Mouse (Mus musculus): Measurements from ENCODE around the gene Ankrd26. TPM values are rescaled to one million over a fixed set of nuclear protein-coding genes. Genes with fewer than 3 reads are reported as not detected.
A peak's percentile ranks its signal among the peaks of the same experiment; 100 is the strongest.
"Not testable (repeated sequence)": the region's sequence is repeated elsewhere in the genome, so short reads cannot be mapped to it uniquely, and the experiment has no call there.

Ankrd26 gene
- polyA plus RNA-seq, 1 experiment from 2014 or later = 4.4 TPM

DNA sequence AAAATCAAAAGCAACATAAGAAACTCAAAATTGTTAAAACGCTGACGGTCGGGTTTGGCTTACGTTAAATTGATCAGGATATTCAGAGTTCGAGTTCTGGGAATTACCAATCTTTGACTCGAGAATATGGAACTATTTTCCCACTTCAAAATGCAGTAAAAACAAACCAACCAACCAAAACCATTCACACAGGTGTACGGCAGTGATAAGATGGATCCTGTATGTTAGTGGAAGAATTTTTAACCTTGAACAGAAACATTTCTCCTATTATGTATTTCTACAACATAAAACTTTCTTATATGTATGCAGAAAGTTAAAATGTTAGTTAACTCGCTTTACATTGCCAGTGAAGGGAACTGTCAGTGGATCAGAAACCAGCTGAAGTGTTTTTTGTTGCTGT is 801 bp downstream of the Ankrd26 start:
- Histone ChIP-seq H3K9ac (replicated peaks; ENCODE audit: low read depth) (0 out of 2 replicates have a peak overlapping the region, but pooled peaks have one; percentile 60), H3K4me3 (ENCODE audit: low read depth, low read length) (peak overlapping the region; percentile 59), H3K9me3 (ENCODE audit: low read length) (no peaks in the 10 kb centered on the region), H3K27me3 (replicated peaks; ENCODE audit: insufficient read depth, low read length) (no peaks in the 10 kb centered on the region), H3K4me2 (replicated peaks; ENCODE audit: low read depth, low read length) (peak overlapping the region; percentile 84), H3K27ac (ENCODE audit: low read length) (no peak overlapping the region), H3K36me3 (ENCODE audit: insufficient read depth, low read length) (0 out of 2 replicates have a peak, but pooled peaks cover 7% of the 10 kb centered on the region), H3K4me1 (ENCODE audit: insufficient read depth, low read depth, low read length) (peaks cover 7% of the 10 kb centered on the region; the same call in 1 of the 2 replicates)
- WGBS = 74% methylated on average over 8 of the region's 8 CpGs
- DNase-seq (ENCODE audit: low spot score) (no peak), ATAC-seq (no peak)
- TF ChIP-seq EP300 (IDR thresholded peaks at IDR 0.05) (no peak), CTCF (IDR thresholded peaks at IDR 0.05) (no peak)

DNA sequence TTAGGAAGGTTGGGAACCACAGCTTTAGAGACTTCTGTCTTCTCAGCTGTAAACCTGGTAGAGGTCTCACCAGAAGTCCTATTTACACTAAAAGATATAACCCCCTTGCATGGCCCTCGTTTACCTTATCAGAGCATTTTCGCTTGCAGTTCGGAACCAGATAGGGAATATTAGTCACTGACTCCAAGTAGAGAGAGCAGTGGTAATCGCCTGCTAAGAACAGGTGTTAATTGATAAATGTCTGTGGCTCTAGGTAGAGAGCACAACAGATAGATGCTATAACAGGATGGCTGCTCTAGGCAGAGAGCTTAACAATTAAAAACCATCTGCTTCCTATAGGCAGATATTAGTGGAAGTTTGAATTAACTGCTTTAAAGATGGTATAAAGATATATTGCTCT is 23.4 kb downstream of the Ankrd26 start:
- peaks cover 13% of the 10 kb centered on the region; the same call in 1 of the 2 replicates for H3K36me3 ChIP-seq (ENCODE audit: insufficient read depth, low read length)

DNA sequence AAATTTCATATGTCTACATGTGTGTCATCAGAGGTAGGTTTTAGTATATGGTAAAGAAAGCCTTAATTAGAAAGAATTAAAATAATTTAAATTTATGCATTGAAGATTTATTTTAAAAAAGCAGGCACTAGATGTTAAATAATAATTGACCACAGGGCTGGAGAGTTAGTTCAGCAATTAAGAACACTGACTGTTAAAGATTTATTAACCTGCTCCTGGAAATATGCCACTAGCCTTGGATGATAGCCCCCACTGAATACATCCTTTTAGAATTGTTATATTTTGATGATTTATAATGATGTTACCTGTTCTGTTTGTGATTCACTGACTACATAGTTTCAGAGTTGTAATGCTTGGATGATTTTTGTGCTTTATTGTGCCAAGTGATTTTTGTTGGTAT is 24.8 kb downstream of the Ankrd26 start:
- not testable (repeated sequence) for H3K4me2 ChIP-seq (replicated peaks; ENCODE audit: low read depth, low read length); H3K9me3 ChIP-seq (ENCODE audit: low read length); ATAC-seq; H3K9ac ChIP-seq (replicated peaks; ENCODE audit: low read depth); H3K27ac ChIP-seq (ENCODE audit: low read length); H3K4me3 ChIP-seq (ENCODE audit: low read depth, low read length); H3K27me3 ChIP-seq (replicated peaks; ENCODE audit: insufficient read depth, low read length); H3K4me1 ChIP-seq (ENCODE audit: insufficient read depth, low read depth, low read length); DNase-seq (ENCODE audit: low spot score)
- peaks cover 12% of the 10 kb centered on the region for H3K36me3 ChIP-seq (ENCODE audit: insufficient read depth, low read length)

More for the DNA sequence above, 23.4 kb downstream of the Ankrd26 start:
- ATAC-seq = no peak
- no peak for TF ChIP-seq EP300 (IDR thresholded peaks at IDR 0.05)
- no peak for TF ChIP-seq CTCF (IDR thresholded peaks at IDR 0.05)
- no peak for DNase-seq (ENCODE audit: low spot score)
- Histone ChIP-seq H3K27ac (ENCODE audit: low read length) (no peak overlapping the region), H3K4me2 (replicated peaks; ENCODE audit: low read depth, low read length) (no peak overlapping the region), H3K4me3 (ENCODE audit: low read depth, low read length) (no peak overlapping the region), H3K4me1 (ENCODE audit: insufficient read depth, low read depth, low read length) (no peaks in the 10 kb centered on the region), H3K9ac (replicated peaks; ENCODE audit: low read depth) (no peak overlapping the region), H3K27me3 (replicated peaks; ENCODE audit: insufficient read depth, low read length) (no peaks in the 10 kb centered on the region), H3K9me3 (ENCODE audit: low read length) (no peaks in the 10 kb centered on the region)
- 87% methylated on average over 4 of the region's 4 CpGs for WGBS

DNA sequence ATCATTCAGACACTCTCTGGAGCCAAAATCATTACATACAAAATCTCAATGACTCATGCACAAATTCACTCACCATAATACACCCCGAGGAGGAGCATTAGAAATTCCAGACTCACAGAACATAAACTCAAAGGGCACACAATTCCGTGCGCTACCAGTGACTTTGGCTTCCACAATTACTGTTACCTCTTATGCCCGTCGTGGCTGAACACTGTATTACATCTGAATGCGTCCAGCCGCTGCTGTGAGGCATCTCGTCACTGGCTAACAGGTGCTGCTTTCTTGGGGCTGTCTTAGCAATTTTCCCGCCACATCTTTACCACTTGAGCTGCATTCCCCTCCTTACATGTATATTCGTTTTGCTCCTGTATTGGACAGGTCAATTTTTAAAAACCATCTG is 26.7 kb downstream of the Ankrd26 start:
- no peaks in the 10 kb centered on the region for H3K4me1 ChIP-seq (ENCODE audit: insufficient read depth, low read depth, low read length)
- no peaks in the 10 kb centered on the region for H3K9me3 ChIP-seq (ENCODE audit: low read length)
- WGBS = 88% methylated on average over 10 of the region's 10 CpGs
- no peak overlapping the region for H3K4me3 ChIP-seq (ENCODE audit: low read depth, low read length)
- no peak overlapping the region for H3K27ac ChIP-seq (ENCODE audit: low read length)
- ATAC-seq (no peak), DNase-seq (ENCODE audit: low spot score) (no peak)
- H3K36me3 ChIP-seq (ENCODE audit: insufficient read depth, low read length) = peaks cover 25% of the 10 kb centered on the region
- TF ChIP-seq EP300 (IDR thresholded peaks at IDR 0.05) (no peak), CTCF (IDR thresholded peaks at IDR 0.05) (no peak)
- H3K9ac ChIP-seq (replicated peaks; ENCODE audit: low read depth) = no peak overlapping the region
- H3K4me2 ChIP-seq (replicated peaks; ENCODE audit: low read depth, low read length) = no peak overlapping the region
- H3K27me3 ChIP-seq (replicated peaks; ENCODE audit: insufficient read depth, low read length) = no peaks in the 10 kb centered on the region

DNA sequence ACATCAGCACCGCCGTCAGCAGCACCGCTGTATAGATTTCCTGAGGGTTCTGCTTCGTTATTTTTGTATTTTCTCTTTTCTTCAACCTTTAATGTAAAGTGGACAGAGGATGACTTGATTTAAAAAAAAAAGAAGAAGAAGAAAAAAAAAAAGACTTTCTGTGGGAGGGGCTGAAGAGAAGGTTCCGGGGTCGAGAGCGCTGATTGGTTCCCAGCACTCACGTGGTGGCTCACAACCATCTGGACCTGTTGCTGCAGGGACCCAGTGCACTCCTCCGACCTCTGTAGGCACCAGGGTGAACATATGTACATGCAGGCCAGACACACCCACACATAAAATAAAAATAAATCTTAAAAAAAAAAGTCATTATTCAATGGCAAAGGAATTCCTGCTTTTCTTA is 28.6 kb downstream of the Ankrd26 start:
- Histone ChIP-seq H3K27me3 (replicated peaks; ENCODE audit: insufficient read depth, low read length) (no peaks in the 10 kb centered on the region), H3K9ac (replicated peaks; ENCODE audit: low read depth) (no peak overlapping the region), H3K4me3 (ENCODE audit: low read depth, low read length) (no peak overlapping the region), H3K9me3 (ENCODE audit: low read length) (no peaks in the 10 kb centered on the region), H3K4me1 (ENCODE audit: insufficient read depth, low read depth, low read length) (no peaks in the 10 kb centered on the region), H3K27ac (ENCODE audit: low read length) (no peak overlapping the region), H3K4me2 (replicated peaks; ENCODE audit: low read depth, low read length) (no peak overlapping the region), H3K36me3 (ENCODE audit: insufficient read depth, low read length) (peaks cover 26% of the 10 kb centered on the region)
- DNase-seq (ENCODE audit: low spot score) (no peak), ATAC-seq (no peak)
- TF ChIP-seq EP300 (IDR thresholded peaks at IDR 0.05) (no peak), CTCF (IDR thresholded peaks at IDR 0.05) (no peak)
- WGBS = 85% methylated on average over 9 of the region's 9 CpGs

DNA sequence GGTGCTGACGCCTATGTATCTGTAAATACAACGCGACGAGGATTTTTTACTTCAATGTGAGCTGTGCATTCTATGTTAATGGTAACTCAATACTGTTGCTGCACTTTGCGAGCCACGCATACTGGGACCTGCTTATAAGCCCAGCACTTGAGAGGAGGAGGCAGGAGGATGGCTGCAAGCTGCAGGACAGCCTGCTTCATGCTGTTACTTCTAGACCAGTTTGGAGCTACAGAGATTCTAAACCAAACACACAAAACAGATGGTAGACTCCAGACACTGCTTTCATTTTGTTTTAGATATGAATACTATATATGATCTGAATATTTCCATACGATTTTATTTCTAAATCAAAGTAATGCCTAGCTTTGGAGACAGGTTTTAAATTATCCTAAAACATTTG is 41.4 kb downstream of the Ankrd26 start:
- H3K4me1 ChIP-seq (ENCODE audit: insufficient read depth, low read depth, low read length) = no peaks in the 10 kb centered on the region
- H3K27ac ChIP-seq (ENCODE audit: low read length) = no peak overlapping the region
- 90% methylated on average over 7 of the region's 7 CpGs for WGBS
- H3K4me3 ChIP-seq (ENCODE audit: low read depth, low read length) = no peak overlapping the region
- no peaks in the 10 kb centered on the region for H3K27me3 ChIP-seq (replicated peaks; ENCODE audit: insufficient read depth, low read length)
- H3K9me3 ChIP-seq (ENCODE audit: low read length) = no peaks in the 10 kb centered on the region
- DNase-seq (ENCODE audit: low spot score) (no peak), ATAC-seq (no peak)
- no peak overlapping the region for H3K9ac ChIP-seq (replicated peaks; ENCODE audit: low read depth)
- no peak overlapping the region for H3K4me2 ChIP-seq (replicated peaks; ENCODE audit: low read depth, low read length)
- TF ChIP-seq EP300 (IDR thresholded peaks at IDR 0.05) (no peak), CTCF (IDR thresholded peaks at IDR 0.05) (no peak)
- peaks cover 21% of the 10 kb centered on the region for H3K36me3 ChIP-seq (ENCODE audit: insufficient read depth, low read length)
